Mouse (Mus musculus): ENCODE data around the gene Btbd3.

- TF ChIP-seq POLR2A (IDR thresholded peaks at IDR 0.05; ENCODE audit: borderline replicate concordance, extremely low read depth, insufficient read depth, insufficient read length, poor library complexity, severe bottlenecking) (no peak), CTCF (IDR thresholded peaks at IDR 0.05; ENCODE audit: borderline replicate concordance, extremely low read depth, insufficient read depth, insufficient read length) (no peak)
These were observed 128.4 kb downstream of the Btbd3 start for GRCm38 (mm10) chr2:138384762-138385161.
